Mouse (Mus musculus) E14TG2a.4 (cell line): ENCODE results near the gene Xrcc4.

Experiments
- H3K27me3 ChIP-seq: 2 replicates; pipeline ENCODE4 v1.6.1; 2014; ENCODE audit warnings: low read length, control low read depth; ENCODE audit not compliant: insufficient read depth
- H3K36me3 ChIP-seq: 2 replicates; pipeline ENCODE4 v1.6.1; 2014; ENCODE audit warnings: low read length, control low read depth; ENCODE audit not compliant: insufficient read depth
- H3K4me1 ChIP-seq: replicated peaks from 2 replicates; pipeline ENCODE4 v1.6.1; 2014; ENCODE audit warnings: low read depth, low read length, control low read depth
- H3K4me3 ChIP-seq: replicated peaks from 2 replicates; pipeline ENCODE4 v1.5.1; 2014; ENCODE audit warnings: mild to moderate bottlenecking, low read length
- H3K9me3 ChIP-seq: 2 replicates; pipeline ENCODE4 v1.6.1; 2014; ENCODE audit warnings: low read length, control low read depth
- CTCF ChIP-seq: conservative IDR thresholded peaks from 2 replicates; pipeline ENCODE4 v1.5.1; 2014; ENCODE audit warnings: low read length
- NANOG ChIP-seq: IDR thresholded peaks from 2 replicates; pipeline ENCODE4 v1.6.1; 2014; ENCODE audit warnings: borderline replicate concordance, low read length, mixed read lengths
- POU5F1 ChIP-seq: IDR thresholded peaks from 2 replicates; pipeline ENCODE4 v1.6.1; 2014; ENCODE audit warnings: low read length, borderline replicate concordance

Xrcc4 gene

DNA sequence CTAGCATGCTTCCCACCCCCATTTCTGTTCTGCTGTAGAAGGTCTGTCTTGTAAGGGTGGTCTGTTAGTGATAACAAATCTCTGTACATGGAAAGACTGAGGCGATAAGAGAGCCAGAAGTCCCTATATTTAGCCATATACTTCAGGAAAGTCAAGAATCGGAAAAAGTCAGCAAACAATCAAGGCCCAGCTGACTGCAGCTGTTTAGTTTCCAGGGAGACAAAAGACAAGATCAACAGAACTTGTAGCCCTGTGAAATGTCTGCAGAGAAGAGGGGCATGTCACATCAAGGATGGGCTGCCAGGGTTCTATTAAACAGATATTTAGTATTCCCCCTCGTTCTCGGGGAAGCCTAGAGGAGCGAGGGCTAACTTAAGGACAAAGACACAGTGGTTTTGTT lies 354.3 kb downstream of the Xrcc4 start:
- H3K27me3 ChIP-seq: no peaks in the 10 kb centered on the region
- no peak for TF ChIP-seq NANOG
- no peak for TF ChIP-seq POU5F1
- TF ChIP-seq CTCF: no peak
- H3K4me1 ChIP-seq: peaks cover 40% of the 10 kb centered on the region
- no peak overlapping the region for H3K4me3 ChIP-seq
- H3K36me3 ChIP-seq: no peaks in the 10 kb centered on the region
- no peaks in the 10 kb centered on the region for H3K9me3 ChIP-seq

DNA sequence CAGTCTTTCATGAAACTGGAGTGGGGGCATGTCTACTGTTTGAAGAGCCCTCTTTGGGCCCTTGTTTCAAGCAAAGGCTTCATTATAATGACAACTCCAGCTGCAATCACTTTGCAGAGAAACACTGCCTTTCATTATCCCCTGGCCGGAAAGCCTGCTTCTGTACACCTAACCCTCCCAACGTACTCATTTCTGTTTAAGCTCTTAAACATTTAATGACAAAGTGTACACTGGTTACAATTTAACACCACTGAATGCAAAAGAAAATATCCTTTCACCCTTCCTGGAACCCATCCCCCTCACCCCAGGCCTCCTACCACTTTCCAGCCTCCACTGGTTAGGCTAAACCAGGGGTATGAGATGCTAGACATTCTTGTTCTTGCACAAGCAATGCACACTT lies 362.9 kb downstream of the Xrcc4 start:
- TF ChIP-seq POU5F1: no peak
- no peak for TF ChIP-seq CTCF
- no peak for TF ChIP-seq NANOG
- no peak overlapping the region for H3K4me3 ChIP-seq
- H3K4me1 ChIP-seq: peaks cover 21% of the 10 kb centered on the region
- H3K27me3 ChIP-seq: no peaks in the 10 kb centered on the region
- peaks cover 15% of the 10 kb centered on the region for H3K36me3 ChIP-seq
- H3K9me3 ChIP-seq: no peaks in the 10 kb centered on the region
